Mouse (Mus musculus) adrenal gland (tissue): ENCODE data around the gene Cadps.

Experiments
- intact Hi-C: fragments of 180-260 bp; cut with DNase I; formaldehyde crosslinking; loops from one replicate; pipeline ENCODE4 v1.15.1; 2025

Gene Cadps

DNA sequence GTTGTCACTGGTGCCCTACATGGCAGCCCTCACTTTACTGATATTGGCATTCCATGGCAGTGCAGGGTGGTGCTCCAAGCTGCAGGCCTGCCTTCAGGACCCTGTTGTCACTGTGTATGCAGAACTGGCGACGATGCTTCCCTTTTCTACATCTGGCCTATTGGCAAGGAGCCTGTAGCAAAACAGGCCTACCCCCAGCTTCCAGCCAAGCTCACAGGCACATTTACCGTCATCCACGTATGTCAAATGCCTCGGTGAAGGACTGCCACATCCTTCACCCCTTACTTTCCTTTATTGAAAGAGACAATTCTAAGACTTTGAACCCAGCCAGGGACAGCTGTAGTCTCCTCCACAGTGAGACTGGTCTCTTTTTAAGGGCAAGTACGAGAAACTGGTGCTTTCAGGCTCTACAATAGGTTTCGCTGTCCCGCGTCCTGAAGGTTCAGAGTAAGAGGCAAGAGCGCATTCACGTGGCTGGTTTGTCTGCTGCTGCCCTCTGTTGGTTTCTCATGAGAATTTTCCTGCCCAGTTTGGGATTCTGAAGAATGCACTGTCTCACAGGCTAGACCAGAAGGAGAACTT is 292.8 kb downstream of the Cadps start:
- intact Hi-C loops, result loop anchor here (2.0 to 5.0 kb wide), 3 partner anchors 133 to 379 kb away; no protein-coding TSS in a partner anchor

DNA sequence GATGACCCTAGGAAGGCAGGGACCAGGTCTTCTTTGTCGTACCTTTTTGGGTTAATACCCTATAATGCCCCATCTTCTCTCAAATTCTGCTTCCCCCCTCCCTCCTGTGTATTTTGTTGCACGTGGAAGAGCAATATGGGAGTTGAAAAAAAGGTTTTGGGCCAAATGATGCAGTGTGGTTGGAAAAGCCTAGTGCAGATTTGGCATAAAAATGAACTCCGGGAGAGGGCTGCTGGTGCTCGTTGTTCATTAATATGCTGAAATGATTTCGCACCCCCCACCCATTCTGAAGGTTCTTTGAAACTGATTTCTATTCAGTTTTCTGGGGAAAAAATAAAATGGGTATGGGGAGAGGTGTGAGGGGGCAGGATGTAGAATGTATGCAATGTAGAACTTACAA is 295.6 kb downstream of the Cadps start:
- intact Hi-C loops, result no loop called here

DNA sequence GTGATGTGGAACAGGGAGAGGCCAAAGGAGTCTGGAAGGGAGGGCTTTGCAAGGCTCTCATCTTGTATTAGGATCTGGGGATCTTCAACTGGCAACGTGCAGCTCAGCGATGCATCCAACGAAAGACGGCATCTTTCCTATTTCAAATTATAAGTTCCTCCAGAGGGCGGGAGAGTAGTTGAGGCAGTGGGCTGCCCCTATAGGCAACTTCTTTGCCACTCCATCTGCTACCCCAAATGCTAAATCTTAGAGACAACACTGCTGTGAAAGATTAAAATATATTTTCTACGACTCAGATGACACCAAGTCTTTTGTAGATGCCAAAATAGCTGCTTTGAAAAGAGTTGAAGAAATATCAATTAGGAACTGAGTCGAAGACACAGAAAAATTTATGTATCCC is 315.9 kb downstream of the Cadps start:
- intact Hi-C loops, result no loop called here

DNA sequence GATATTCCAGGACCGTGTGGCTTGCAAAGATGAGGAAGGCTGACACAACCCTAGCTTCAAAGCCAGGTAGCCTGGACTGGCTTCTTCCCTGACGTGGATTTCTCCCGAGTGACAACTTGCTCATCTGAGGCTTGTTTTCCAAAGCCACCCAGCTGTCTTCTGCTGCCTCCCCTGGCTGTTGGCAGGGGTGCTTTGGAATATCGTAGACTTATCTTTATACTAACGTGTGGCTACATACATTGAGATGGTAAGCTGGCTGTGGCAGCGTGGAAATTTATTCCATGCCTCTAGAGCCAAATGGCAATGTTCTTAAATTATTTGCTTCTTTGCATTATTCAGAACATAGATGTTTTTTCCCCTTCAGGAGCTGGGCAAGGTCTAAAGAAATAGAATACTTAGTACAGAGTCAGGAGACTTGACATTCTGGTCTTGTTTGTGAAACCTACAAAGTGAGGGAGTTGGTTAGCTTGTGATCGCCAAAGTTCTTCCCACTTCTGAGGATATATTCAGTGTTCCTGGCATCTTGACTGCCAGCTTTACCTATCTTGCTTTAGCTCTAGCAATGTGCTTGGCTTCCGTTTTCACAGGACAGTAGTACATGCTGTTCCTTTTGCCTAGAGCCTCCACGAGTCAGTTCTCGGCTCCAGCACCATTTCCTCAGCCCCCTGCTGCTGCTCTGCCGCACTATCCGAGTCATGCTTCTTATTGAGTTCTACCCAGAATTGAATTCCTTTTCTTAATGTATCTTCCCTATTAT is 318.5 kb downstream of the Cadps start:
- intact Hi-C loops, result no loop called here

DNA sequence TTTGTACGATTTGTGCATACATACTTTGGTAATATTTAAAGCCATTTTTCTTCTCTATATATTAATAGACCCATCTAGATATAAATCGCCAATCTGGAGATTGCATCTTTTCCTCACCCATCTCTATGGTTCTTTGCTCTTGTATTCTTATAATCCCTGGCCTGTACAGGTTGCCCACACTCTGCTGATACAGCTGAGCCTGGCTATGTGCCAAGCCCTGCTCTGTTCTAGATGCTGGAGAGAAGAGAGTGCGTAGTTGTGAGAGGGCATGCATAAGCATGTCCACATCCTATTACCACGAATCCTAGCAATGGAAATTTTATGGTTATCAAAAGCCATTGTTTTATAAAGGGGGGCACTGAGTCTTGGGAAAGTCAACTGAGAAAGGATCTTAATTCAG is 360.7 kb downstream of the Cadps start:
- intact Hi-C loops, result no loop called here

DNA sequence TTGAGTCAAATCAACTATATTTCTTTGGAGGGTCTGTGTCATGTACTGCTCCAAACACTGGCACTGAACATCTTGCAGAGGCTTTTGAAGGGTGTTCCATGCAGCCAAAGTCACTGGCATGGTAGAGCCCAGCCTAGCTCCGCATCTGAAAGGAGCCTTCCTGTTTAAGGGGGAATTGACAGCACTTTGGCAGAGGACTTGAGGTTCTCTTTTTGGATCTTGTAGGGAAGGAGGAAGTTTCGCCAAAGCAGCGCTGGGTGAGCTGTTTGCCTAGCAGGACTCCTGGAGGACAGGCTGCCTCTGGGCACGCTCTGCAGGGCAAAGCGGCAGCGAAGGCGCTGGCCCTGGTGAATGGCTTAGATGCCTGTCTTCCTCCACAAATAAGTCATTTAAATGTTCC is 363.2 kb downstream of the Cadps start:
- intact Hi-C loops, result no loop called here

DNA sequence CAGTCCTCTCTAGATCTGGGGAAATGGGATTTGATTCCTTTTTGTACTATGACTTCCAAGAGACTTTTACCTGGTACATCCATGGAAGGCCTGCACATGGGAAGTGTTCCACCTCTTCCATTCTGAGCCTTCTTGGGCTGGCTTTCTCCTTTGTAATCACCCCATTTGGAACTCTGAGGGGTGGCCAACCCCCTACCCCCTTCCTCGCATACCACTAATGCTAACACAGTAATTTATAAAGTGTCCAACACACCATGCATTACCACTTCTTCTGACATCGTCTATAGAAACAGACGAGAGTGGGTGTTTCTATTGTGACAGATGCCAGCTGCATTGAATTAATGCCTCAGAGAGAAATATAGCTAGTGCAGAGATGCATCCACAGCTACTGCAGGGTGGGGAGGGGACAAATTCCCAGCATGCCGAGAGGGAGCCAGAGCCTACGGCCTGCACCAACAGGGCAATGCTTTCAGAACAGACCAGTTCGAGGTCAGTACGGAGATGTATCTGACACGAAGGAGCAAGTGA is 367.8 kb downstream of the Cadps start:
- intact Hi-C loops, result no loop called here

DNA sequence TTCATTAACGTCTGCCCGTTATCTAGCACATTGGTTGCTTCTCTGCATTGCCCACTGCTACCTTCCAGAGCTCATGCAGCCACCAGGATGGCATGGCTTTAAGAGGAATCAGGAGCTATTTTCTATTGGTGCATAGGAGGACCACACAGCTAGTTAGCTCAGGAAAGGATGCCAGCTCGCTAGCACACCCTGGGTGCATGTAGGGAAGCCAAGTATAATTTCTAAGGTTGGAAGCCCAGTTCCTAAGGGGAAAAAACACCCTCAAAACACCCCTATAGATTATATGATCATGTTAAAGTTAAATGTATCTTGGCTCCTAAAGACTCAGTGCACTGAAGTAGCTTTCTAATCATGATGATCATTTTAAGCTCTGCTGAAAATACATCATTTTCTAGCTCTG is 372.1 kb downstream of the Cadps start:
- intact Hi-C loops, result no loop called here

DNA sequence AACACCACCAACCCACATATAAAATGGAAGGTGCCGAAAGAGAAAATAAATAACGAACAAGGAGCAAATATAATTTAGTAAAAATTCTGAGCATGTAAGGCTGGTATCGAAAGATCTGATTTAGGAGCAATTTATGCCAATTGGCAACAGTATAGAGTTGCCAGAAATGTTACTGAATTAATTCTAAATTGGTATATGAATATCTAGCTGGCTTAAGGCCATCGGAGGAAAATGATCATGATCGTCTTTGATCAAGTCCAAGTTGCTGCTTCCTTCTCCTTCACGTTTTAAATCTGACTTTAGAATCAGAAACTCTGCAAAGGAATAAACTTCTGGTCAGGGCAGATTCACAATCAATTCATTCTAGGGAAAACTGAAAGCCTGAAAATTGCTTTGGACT is 374.0 kb downstream of the Cadps start:
- intact Hi-C loops, result no loop called here

DNA sequence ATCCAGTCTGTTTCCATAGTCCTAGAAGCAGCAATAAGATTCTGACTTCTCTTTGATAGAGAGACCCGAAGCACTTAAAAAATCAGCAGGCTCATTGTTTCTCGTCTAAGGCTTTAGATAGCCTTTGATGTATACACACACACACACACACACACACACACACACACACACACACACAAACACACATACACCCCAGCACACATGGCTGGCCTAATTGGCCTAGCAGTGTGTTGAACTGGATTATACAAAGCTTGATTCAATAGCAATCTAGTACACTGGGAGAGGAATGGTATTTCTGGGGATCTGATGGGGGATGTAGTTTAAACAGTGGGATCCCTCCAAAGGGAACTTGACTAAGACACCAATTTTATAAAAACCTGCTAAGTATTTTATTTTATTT is 381.9 kb downstream of the Cadps start:
- intact Hi-C loops, result no loop called here

DNA sequence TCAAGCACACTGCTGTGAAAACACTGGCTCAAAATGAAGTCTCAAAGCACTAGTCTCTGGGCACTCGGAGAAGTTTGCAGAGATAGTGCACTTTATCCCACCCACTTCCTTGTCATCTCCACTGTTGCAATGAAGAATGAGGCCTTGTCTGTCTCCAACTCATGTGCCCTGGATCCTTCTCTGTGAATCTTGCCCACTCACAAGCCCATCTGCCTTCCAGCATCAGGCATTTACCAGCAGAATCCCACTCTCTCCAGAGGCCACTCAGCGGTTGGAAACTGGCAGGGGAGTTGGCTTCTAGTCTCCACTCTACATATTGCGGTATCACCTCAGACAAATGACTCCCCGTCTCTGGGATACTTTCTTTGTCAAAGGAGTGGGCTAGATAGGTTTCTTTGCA is 384.9 kb downstream of the Cadps start:
- intact Hi-C loops, result no loop called here

DNA sequence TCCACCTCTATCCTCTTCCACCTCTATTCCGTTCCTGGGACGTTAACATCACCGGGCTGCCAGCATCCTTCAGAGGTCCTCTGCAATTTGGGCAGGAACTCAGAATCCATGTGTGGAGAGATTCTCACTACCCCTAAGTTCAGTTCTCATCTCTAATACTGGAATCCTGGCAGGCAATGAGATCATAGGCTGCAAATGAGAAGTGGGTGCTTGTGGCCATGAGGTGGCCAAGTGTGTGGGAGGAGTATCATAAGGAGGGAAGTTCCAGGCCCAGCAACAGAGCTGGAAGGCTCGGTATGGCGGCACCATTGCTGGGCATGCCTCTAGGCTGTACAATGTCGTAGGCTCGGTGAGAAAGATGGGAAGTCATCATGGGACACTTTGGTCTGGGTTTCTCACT is 385.5 kb downstream of the Cadps start:
- intact Hi-C loops, result no loop called here

DNA sequence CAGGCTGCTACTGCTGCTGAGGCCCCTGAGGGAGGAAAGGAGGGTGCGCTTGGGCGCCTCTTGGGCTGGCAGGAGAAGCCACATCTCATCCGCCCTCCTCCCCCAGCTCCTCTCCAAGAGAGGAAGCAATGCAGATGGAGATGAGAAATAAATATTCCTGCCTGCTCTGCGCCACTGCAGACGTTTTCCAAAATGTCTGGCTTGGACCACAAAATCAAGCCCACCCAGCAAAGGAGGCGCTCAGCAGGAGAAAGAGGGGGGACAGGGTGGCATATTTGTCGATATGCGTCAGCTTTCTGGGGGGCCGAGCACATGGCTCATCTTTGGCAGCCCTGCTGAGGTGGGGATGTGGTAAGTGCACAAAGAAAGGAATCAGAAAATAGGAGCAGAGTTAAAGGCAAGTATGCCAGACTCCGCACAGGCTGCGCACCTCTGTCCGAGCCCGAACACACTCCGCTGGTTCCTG is 385.9 kb downstream of the Cadps start:
- intact Hi-C loops, result no loop called here

DNA sequence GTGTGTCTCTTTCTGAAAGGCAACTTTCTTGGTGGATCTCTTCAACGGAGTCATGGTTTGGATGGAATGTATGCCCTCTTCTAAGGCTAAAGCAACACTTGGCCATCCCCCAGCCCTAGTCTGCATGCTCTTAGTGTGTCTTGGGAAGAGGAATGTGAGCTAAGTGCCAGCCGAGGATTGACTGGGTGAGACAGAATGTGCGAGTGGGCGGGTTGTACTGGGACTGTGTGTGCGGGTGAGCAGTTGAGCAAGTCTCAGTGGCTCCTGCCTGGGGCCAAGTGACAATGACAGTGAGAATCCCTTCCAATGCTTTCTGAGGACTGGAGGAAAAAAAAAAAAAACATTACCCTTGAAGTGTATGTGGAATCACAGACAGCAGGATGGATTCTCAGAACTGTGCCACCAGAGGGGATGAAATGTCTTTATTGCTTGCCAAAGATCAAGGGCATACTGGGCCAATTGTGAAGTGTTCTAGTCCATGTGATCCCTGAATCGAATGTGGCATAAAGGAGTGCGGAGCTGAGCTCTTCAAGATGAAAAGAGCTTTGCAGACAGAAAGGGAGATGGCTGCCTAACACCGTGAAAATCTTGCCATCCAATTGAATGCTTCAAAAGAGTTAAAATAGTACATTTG is 394.7 kb downstream of the Cadps start:
- intact Hi-C loops, result no loop called here

DNA sequence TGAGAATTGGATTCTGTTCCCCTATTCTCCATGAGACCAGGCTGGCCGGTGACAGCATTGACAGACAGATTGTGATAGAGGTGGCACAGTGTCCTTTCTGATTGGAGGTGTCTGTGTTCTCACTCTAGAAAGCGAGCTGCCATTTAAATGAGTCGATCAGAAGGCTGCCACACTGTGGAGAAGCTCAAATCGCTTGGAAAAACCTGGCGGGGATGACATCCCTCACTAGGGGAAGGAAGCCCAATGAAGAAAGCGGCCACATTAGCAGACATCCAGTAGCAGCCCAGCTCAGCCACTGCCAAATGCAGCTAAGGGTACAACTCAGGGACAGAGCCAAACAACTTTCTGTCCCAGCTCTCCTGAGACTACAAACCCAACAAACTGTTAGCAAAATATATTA is 397.6 kb downstream of the Cadps start:
- intact Hi-C loops, result no loop called here

DNA sequence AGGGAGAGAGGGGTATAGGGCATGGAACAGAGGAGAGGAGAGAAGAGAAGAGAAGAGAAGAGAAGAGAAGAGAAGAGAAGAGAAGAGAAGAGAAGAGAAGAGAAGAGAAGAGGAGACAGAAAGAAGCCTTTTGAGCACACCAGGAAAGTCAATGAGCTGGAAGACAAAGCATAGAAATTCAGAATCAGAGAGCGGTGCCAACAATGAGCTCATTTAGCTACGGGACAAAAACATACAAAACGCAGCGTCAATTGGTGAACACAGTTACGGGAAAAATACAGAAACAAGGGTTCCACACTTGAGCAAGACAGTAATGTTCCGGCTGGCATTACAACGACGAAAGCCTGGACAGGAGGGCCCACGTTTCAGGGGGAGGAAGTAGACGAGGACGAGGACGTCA is 412.6 kb downstream of the Cadps start:
- intact Hi-C loops, result no loop called here

DNA sequence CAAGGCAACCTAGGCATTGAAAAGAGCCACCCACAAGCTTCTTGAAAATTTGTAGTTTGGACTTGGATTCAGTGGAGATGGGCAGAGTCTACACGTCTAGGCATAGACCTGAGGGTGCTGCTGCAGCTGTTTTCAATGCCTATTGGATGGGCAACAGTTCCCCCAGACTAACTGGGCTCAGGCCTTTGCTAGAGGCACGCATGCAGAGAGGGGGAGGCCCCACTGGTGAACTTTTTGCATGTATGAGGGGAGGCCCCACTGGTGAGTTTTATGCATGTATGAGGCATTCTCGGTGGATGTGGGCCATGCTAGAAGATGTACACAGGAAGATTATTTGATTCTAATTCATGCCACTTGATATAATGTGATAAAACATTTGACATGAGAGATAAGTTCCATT is 413.1 kb downstream of the Cadps start:
- intact Hi-C loops, result no loop called here

DNA sequence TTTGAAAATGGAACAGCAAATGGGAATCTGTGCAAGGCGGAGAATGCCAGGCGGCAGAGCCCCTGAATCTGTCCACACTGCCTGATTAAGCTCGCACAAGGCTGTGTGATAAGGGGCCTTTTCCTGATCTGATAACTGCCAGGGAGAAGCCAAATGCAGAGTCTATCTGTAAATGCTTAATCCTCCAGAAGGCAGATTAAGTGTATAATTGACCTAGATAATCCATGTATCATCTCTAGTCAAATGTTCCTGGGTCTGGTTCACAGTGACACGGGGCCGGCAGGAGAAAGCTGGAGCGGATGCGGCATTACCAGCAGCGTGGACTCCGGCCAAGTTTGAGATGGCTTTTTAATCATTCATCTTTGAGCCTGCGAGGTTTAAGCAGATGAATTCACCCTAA is 416.3 kb downstream of the Cadps start:
- intact Hi-C loops, result no loop called here

DNA sequence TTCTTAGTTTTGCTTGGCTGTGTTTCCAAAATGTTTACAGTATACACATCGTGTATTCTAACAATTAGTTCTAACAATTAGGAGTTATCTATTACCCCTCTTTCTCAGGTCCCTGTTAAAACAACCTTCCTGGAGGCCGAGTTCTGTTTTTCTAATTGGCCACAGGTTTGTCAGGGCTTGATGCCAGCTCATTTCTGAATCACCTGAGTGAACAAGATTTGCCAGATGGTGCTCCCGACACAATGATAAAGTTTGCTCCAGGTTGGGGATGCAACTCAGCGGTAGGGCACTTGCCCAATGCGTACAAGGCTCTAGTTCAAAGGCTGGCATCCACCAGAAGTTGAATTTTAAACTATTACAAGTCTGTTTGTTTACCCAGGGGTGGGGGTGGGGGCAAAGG is 417.7 kb downstream of the Cadps start:
- intact Hi-C loops, result no loop called here

DNA sequence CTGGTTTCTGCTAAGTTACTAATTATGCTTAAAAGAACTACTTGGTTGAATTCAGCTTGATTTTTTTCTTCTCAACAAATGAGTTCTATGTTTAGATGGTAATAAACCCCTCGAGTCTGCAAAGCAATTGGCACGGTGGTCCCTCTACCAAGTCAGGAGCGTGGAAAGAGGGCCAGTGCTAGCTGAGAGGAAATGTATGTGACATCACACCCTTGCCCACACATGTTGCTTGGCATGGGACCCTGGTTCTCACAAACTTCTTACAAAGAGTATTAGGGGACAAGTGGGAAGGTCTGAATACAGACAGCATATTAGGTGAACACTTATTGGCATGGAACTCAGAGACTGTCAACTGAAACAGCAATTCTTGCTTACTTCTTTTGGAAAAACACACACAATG is 418.2 kb downstream of the Cadps start:
- intact Hi-C loops, result no loop called here

DNA sequence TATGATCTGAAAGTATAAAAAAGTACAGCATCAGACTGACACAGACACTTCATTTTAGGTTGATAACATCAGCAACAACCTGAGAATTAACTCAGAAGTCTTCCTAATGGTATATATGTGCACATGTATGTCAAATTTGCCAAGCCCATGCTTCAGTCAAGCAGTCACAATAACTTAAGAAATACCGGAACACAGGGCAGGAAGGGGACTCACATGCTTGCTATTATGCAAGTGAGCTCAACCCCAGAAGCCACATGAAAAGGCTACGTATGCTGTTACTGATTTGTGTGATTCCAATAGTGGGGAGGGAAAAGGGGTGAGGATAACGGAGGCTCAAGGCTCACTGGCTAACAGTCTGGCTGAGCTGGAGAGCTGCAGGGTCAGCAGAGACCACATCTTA is 418.8 kb downstream of the Cadps start:
- intact Hi-C loops, result no loop called here

DNA sequence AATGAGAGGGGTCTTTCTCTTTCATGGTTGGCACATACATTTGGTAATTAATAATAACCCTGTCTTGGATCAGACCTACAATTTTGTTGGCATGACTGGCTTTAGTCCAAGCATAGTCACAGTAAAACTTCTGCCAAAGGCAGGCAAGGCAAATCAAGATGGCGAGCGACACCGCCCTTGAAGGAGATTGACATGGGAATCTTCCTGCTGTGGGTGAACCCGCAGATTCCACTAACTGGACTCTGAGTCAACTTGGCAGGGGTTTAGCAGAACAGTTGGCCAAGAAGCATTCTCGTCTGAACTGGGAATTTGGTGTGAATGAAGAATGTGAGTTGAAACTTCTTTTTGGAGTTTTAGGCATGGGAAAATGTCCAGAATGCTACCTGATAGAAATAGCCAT is 422.8 kb downstream of the Cadps start:
- intact Hi-C loops, result no loop called here
